Mouse (Mus musculus) limb, embryonic 15.5 days (tissue): ENCODE results near the gene Stab1. TPM values are rescaled to one million over a fixed set of nuclear protein-coding genes. Genes with fewer than 3 reads are reported as not detected.

Experiments
- ATAC-seq: fragments of 200-750 bp; cut with Nextera tagmentation; 2 replicates; pipeline ENCODE4 v1.8.0; 2017; ENCODE audit warnings: low read depth, moderate TSS enrichment; ENCODE audit not compliant: insufficient number of reproducible peaks, low FRiP score, low TSS enrichment
- H3K27ac ChIP-seq: fragments of 300-500 bp; sonication (generic); 2 replicates; pipeline ENCODE4 v1.5.1; 2015; ENCODE audit warnings: moderate library complexity, mild to moderate bottlenecking, inconsistent platforms
- H3K27me3 ChIP-seq: fragments of 300-500 bp; sonication (generic); 2 replicates; pipeline ENCODE4 v1.6.1; 2015; ENCODE audit warnings: inconsistent platforms
- H3K36me3 ChIP-seq: fragments of 300-500 bp; sonication (generic); 2 replicates; pipeline ENCODE4 v1.6.1; 2015; ENCODE audit warnings: inconsistent platforms
- H3K4me1 ChIP-seq: fragments of 300-500 bp; sonication (generic); 2 replicates; pipeline ENCODE4 v1.6.1; 2015; ENCODE audit warnings: inconsistent platforms
- H3K4me2 ChIP-seq: fragments of 300-500 bp; sonication (generic); 2 replicates; pipeline ENCODE4 v1.6.1; 2015; ENCODE audit warnings: mild to moderate bottlenecking, inconsistent platforms
- H3K4me3 ChIP-seq: fragments of 300-500 bp; sonication (generic); 2 replicates; pipeline ENCODE4 v1.5.1; 2015; ENCODE audit warnings: mild to moderate bottlenecking, inconsistent platforms
- H3K9ac ChIP-seq: fragments of 300-500 bp; sonication (generic); 2 replicates; pipeline ENCODE4 v1.6.1; 2015; ENCODE audit warnings: inconsistent platforms
- H3K9me3 ChIP-seq: fragments of 300-500 bp; sonication (generic); 2 replicates; pipeline ENCODE4 v1.6.1; 2016; ENCODE audit warnings: inconsistent platforms
- WGBS: fragments of 180-500 bp; shearing (Covaris S2); methylation state at CpG from one replicate; pipeline ENCODE4 v1.1.7; 2015; 5-methylcytosine and 5-hydroxymethylcytosine counted together
- polyA plus RNA-seq: library from polyadenylated mRNA; unstranded; fragments of >200 nt; fragmentation: Nextera tagmentation; extraction: Ambion mirVana; gene quantifications from 2 replicates; pipeline ENCODE4 v1.2.1, GENCODE M21; 2015

Stab1 gene
- polyA plus RNA-seq, 1 experiment from 2014 or later = 42.5 TPM

DNA sequence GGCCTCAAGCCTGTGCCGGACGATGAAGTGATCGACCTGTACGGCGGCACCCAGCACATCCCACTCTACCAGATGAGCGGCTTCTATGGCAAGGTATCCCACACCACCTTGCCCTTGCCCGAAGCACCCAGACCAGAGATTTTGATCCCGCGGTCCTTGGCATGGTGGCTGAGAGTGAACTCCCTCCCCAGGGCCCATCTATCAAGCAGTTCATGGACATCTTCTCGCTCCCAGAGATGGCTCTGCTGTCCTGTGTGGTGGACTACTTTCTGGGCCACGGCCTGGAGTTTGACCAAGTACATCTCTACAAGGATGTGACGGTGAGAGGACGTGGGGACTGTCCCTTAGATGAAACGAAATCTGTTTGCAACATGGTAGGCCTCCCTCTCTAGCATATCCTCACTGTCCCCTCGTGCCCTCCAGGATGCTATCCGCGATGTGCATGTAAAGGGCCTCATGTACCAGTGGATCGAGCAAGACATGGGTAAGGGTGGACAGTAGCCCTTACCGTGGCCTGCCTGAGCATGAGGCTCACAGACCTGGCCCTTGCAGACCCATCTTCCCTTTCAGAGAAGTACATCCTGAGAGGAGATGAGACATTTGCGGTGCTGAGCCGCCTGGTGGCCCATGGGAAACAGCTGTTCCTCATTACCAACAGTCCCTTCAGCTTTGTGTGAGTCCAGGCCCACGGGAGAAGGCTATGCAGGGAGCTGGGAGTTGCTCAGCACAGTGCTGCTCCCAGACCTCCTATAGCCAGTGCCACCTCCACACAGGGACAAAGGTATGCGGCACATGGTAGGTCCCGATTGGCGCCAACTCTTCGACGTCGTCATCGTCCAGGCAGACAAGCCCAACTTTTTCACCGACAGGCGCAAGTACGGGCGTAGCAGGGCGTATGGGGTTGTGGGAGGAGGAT is 32.7 kb downstream of the Stab1 start:
- ATAC-seq = no peak
- Histone ChIP-seq H3K36me3 (peaks cover 61% of the 10 kb centered on the region), H3K9me3 (no peaks in the 10 kb centered on the region), H3K27me3 (no peaks in the 10 kb centered on the region), H3K4me2 (no peak overlapping the region), H3K27ac (peak overlapping the region; percentile 22; the same call in 1 of the 2 replicates), H3K4me3 (no peak overlapping the region), H3K4me1 (peaks cover 37% of the 10 kb centered on the region), H3K9ac (no peak overlapping the region)
- 89% methylated on average over 34 of the region's 34 CpGs for WGBS

DNA sequence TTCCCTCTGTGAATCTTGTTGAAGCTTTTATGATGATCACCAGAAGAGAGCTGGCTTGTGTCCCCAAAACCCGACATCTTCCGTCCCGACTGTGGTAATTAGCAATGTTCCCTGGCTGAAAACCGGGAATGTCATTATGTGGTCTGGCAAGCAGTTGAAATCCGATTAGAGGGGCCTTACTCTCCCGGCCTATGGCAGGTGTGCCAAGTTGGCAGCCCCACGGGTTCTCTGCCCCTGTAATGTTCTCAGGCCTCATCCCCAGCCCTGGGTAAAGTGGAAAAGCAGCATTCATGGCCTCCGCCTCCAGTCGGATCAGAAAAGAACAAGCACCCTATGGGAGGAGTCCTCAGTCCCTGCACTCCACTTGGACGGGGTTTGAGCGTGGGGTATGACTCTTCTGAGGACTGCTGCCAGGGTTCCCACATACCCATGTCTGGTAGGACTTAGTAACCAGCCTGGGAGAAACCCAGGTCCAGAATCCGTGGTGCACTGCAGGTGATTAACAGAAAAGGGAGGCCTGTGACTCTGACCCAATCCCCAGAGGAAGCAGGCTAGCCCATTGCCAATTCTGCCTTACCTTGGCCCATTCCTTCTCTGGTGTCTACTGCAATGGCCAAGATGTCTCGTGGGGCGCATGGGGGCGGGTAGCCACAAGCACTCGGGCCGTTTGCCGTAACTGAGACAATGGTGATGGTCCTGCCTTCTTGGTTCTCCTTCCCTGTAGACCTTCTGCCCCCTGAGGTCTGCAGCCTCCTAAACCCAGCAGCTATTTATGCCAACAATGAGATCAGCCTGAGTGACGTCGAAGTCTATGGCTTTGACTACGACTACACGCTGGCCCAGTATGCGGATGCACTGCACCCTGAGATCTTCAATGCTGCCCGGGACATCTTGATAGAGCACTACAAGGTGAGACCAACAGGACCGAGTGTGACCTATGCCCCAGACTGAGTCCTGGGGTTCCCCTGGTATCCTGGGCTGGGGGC is 34.1 kb downstream of the Stab1 start:
- Histone ChIP-seq H3K9me3 (no peaks in the 10 kb centered on the region), H3K36me3 (peaks cover 47% of the 10 kb centered on the region), H3K27me3 (no peaks in the 10 kb centered on the region), H3K9ac (no peak overlapping the region), H3K27ac (peak overlapping the region; percentile 87), H3K4me2 (peak overlapping the region; percentile 57), H3K4me1 (peaks cover 51% of the 10 kb centered on the region), H3K4me3 (no peak overlapping the region)
- 68% methylated on average over 25 of the region's 25 CpGs for WGBS
- no peak for ATAC-seq

DNA sequence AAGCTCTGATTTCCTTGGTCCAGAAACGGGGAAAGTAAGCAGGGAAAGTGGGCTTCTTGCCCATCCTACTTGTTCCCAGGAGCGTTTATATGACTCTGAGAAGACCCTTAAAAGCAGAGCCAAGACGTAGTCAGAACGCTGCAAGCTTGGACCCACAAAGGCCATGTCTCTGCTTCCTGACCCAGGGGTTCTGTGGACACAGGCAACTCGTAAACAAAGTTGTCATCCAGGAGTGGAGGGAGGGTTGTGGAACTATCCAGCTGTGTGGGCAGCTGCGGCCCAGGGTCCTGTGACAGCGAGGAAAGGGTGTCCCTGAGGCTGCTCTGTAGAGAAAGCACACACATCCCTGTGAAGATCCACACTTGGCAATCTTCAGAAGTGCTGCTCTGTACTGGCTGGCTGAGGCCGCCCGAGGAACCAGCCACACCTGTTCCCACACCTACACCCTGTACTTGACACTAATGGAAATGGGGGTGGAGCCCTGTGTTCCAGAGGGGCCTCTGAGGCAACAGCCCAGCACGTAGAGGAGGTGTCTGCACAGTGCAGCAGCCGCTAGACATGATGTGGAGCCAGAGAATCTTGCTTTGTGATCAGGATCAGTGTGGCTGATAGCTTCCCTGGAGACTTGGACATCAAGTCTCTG is 35.3 kb downstream of the Stab1 start:
- peak overlapping the region; percentile 60 for H3K4me3 ChIP-seq
- H3K9ac ChIP-seq = no peak overlapping the region
- no peak for ATAC-seq
- H3K4me2 ChIP-seq = peak overlapping the region; percentile 57
- peaks cover 51% of the 10 kb centered on the region for H3K4me1 ChIP-seq
- H3K27ac ChIP-seq = peak overlapping the region; percentile 87
- no peaks in the 10 kb centered on the region for H3K9me3 ChIP-seq
- peaks cover 35% of the 10 kb centered on the region for H3K36me3 ChIP-seq
- H3K27me3 ChIP-seq = no peaks in the 10 kb centered on the region
- 34% methylated on average over 11 of the region's 11 CpGs for WGBS

DNA sequence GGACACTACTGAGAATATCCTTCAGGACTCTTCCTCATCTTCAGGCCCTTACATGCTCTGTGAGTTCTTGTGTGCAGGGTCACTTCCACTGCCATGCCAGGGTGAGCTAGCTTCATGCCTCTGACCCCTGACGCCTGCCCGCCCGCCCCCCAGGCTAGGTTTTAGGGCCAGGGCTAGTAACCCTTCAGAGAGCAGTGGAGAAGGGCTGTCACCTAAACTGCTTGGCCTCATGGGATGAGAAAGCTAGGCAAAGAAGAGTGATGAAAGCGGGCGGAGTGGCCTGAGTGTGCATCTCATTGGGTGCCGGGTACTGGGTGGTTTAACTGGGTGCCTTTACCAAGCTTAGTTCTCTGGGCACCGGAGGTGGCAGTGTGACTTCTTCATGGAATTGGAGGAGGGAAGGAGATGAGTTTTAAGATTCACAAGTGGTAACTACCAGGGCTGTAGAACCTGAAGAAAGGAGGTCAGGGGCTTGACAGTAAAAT is 35.9 kb downstream of the Stab1 start:
- 0 out of 2 replicates have a peak overlapping the region, but pooled peaks have one; percentile 12 for H3K9ac ChIP-seq
- peaks cover 29% of the 10 kb centered on the region for H3K36me3 ChIP-seq
- 75% methylated on average over 7 of the region's 7 CpGs for WGBS
- peak overlapping the region; percentile 60 for H3K4me3 ChIP-seq
- peak overlapping the region; percentile 87 for H3K27ac ChIP-seq
- no peaks in the 10 kb centered on the region for H3K27me3 ChIP-seq
- peak overlapping the region; percentile 57 for H3K4me2 ChIP-seq
- peaks cover 47% of the 10 kb centered on the region for H3K4me1 ChIP-seq
- no peaks in the 10 kb centered on the region for H3K9me3 ChIP-seq
- no peak for ATAC-seq

DNA sequence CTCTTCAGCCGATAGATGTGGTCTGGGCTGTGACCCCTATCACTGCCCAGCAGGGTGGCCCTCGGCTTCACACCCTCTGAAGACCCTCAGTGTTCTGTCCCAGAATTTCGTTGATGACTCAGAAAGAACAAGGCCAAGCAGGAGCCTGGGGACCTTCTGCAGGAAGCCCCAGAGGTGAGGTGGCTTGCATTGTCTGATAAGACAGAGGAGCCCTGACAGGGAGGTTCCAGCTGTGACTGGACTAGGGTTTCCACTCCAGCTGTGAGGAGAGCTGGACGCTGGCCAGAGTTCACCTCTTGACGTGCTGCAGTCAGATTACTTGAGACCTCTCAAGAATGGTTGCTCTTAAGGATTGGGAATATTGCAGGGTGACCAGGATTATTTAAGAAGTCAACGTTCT is 36.4 kb downstream of the Stab1 start:
- H3K36me3 ChIP-seq = peaks cover 24% of the 10 kb centered on the region
- no peaks in the 10 kb centered on the region for H3K9me3 ChIP-seq
- H3K9ac ChIP-seq = peak overlapping the region; percentile 73
- peak overlapping the region; percentile 87; the same call in 1 of the 2 replicates for H3K27ac ChIP-seq
- ATAC-seq = no peak
- no peaks in the 10 kb centered on the region for H3K27me3 ChIP-seq
- H3K4me2 ChIP-seq = peak overlapping the region; percentile 57
- H3K4me3 ChIP-seq = peak overlapping the region; percentile 60
- WGBS = 8% methylated on average over 6 of the region's 6 CpGs
- peaks cover 52% of the 10 kb centered on the region for H3K4me1 ChIP-seq

DNA sequence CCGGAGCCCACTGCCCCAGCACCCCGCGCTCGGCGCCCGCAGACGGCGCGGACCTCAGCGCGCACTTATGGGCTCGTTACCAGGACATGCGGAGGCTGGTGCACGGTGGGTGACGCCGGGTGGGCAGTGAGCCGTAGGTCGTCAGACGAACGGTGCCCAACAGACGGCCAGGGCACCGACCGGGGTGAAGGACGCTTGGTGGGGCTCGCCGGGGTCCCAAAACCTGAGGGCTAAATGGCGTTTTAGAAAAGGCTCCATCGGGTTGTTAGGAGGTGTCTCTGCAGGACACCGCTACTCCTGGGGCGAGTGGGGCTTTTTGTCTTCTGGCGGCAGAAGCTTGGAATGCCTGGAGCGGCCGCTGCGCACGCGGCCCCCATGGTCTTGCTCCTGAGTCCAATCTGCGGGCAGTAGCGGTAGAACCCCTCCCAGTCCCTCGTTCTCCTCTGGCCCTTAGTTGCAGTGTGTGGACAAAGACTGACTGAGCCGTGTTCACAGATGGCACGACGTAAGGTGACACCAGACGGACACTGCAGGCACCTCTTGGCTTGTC is 37.1 kb downstream of the Stab1 start:
- Histone ChIP-seq H3K27ac (peak overlapping the region; percentile 90), H3K9me3 (no peaks in the 10 kb centered on the region), H3K27me3 (no peaks in the 10 kb centered on the region), H3K36me3 (peaks cover 19% of the 10 kb centered on the region), H3K4me3 (peak overlapping the region; percentile 60), H3K9ac (peak overlapping the region; percentile 73), H3K4me1 (peaks cover 58% of the 10 kb centered on the region), H3K4me2 (peak overlapping the region; percentile 57)
- no peak for ATAC-seq
- under 1% methylated on average over 43 of the region's 43 CpGs for WGBS

DNA sequence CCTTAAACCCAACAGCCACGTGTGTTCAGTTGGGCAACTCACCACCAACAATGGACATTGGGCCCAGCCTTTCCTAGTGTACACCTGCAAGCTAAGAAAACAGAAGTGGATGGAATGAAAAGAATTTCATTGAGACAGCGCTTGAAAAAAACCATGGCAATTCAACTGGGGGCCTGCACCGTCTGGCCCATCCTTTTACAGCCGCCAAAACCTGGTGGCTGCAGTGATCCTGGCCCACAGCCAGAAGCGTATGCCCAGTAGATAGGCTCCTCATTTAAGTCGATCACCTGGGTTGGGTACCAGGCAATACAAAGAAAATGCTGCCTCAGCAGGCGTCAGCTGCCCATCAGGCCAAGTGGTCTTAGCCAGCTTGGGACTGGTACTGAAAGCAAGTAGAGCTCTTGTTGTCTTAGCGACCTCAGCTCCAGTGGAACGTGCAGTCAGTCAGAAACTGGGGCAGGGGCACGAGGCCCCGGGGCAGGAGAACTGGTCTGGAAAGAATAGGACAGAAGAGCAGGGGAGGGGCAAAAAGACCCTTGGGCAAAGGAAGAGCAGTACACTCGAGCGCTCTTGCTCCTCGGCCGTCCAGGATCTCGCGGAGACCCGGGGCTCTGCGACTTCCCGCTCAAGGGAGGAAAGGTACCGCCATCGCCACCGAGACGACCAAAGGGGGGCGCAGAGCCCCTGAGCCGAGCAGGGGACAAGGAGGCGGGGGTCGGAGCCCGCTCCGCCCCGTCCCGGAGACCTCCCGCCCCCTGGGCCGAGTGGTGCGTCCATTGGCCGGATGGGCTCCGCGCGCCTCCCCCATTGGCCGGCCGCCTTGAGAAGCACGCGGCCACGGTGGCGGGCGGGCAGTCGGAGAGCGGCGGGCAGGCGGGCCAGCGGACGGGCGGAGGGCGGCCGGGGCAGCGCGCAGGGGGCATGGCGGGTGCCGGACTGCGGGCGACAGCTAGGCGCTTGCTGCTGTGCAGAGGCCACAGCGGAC is 37.9 kb downstream of the Stab1 start, which contains the start of gene Nt5dc2:
Gene Nt5dc2 (plus strand): TSS at position 818 of the 985 bp plus-strand sequence.
- Histone ChIP-seq H3K4me3 (peak within 1 kb of the TSS; percentile 60), H3K4me1 (peaks cover 63% of the 10 kb centered on the region), H3K4me2 (peak within 1 kb of the TSS; percentile 57), H3K9ac (peak within 1 kb of the TSS; percentile 73), H3K36me3 (peaks cover 11% of the 10 kb centered on the region), H3K9me3 (no peaks in the 10 kb centered on the region), H3K27ac (peak within 1 kb of the TSS; percentile 90), H3K27me3 (no peaks in the 10 kb centered on the region)
- peak; percentile 76 for ATAC-seq
- WGBS = 4% methylated on average over 58 of the region's 63 CpGs

DNA sequence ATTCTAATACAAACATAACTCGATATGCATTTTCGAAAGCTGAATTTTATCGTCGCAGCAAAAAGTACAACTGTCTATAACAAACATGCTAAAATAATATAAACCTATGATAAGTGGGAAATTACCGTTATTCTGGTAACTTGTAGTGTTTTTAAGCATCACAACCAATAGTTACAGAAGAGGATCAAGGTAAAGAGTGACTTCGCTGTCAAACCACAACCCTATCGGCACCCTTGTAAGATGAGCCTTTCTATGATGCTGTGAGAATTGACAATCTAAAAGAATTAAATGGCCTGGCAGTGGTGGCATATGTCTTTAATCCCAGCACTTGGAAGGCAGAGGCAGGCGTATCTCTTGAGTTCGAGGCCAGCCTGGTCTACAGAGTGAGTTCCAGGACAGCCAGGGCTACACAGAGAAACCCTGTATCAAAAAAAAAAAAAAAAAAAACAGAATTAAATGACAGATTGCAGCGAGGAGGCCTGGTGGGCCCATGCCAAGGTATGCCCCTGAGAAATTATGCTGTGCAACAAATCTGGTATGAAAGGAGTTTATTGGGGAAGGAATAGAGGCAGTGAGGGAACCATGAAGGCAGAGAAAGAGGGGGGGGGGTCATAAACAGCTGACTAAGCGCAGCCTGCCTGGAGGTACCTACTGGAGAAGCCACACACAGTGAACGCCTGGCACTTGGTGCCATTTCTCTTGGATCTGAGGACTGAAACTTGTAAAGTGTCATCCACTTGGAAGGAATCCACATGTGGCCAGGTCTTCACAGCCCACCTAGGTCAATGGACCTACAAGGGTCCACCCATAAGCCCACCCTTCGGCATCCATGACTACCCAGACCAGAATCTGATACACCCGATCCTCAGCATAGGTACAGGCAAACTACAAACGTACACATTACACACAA is 38.9 kb downstream of the Stab1 start:
- WGBS = 63% methylated on average over 15 of the region's 15 CpGs

DNA sequence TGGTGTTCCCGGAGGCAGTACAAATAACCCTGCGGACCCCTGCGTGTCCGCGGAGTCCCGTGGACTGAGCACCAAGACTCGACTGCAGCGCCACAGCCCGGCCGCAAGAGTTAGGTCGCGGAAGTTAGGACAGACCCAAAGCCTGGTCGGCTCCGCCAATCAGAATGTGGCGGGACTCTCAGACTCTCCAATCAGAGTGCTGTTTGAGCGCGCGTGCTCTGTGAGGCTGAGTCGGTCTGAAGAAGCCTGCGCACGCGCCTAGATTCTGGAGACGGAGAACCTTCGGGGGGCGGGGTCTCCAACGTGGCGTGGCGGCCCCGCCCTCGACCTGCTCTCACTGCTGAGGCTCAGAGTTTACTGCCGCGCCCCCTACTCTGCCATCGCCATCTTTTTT is 39.6 kb downstream of the Stab1 start, which contains the start of gene Smim4:
Gene Smim4 (minus strand): TSS at position 131 of the 394 bp plus-strand sequence.
- Histone ChIP-seq H3K9ac (peak within 1 kb of the TSS; percentile 67), H3K27me3 (no peaks in the 10 kb centered on the region), H3K9me3 (no peaks in the 10 kb centered on the region), H3K36me3 (peaks cover 3% of the 10 kb centered on the region), H3K4me1 (peaks cover 60% of the 10 kb centered on the region), H3K4me3 (peak within 1 kb of the TSS; percentile 66), H3K27ac (peak within 1 kb of the TSS; percentile 90), H3K4me2 (peak within 1 kb of the TSS; percentile 69)
- WGBS = under 1% methylated on average over 33 of the region's 33 CpGs
- peak; percentile 95 for ATAC-seq

More for the DNA sequence above, 38.9 kb downstream of the Stab1 start:
- Histone ChIP-seq H3K4me3 (peak overlapping the region; percentile 66), H3K9me3 (no peaks in the 10 kb centered on the region), H3K27me3 (no peaks in the 10 kb centered on the region), H3K27ac (peak overlapping the region; percentile 90), H3K4me2 (peak overlapping the region; percentile 69), H3K9ac (no peak overlapping the region), H3K36me3 (peaks cover 2% of the 10 kb centered on the region; the same call in 1 of the 2 replicates), H3K4me1 (peaks cover 67% of the 10 kb centered on the region)
- no peak for ATAC-seq
